Mouse (Mus musculus) cerebellum, adult 2 months (tissue): ENCODE measurements around the gene Arhgap45. TPM values are rescaled to one million over a fixed set of nuclear protein-coding genes. Genes with fewer than 3 reads are reported as not detected.

ENCODE experiments used
- DNase-seq, 2 experiments: peaks; one replicate each; pipeline ENCODE4 v3.0.0; 2021
- H3K27ac ChIP-seq: fragments of 200-500 bp; 2 replicates; pipeline ENCODE4 v1.5.1; 2012; ENCODE audit warnings: low read length, control low read depth, inconsistent platforms; ENCODE audit not compliant: insufficient read depth
- H3K27me3 ChIP-seq: fragments of 200-500 bp; 2 replicates; pipeline ENCODE4 v1.6.1; 2012; ENCODE audit warnings: inconsistent platforms, mild to moderate bottlenecking, low read length, moderate library complexity; ENCODE audit not compliant: control insufficient read depth, insufficient read depth
- H3K4me1 ChIP-seq: fragments of 200-500 bp; 2 replicates; pipeline ENCODE4 v1.6.1; 2011; ENCODE audit warnings: low read length; ENCODE audit not compliant: control insufficient read depth, insufficient read depth
- H3K4me3 ChIP-seq: fragments of 200-500 bp; replicated peaks from 2 replicates; pipeline ENCODE3; 2011; ENCODE audit warnings: mild to moderate bottlenecking, low read depth, low read length, control low read depth; ENCODE audit not compliant: insufficient read depth
- CTCF ChIP-seq: fragments of 200-500 bp; IDR thresholded peaks from 2 replicates; pipeline ENCODE4 v1.5.1; 2011; ENCODE audit warnings: low read depth, mild to moderate bottlenecking, control low read depth, low read length, moderate library complexity, borderline replicate concordance; ENCODE audit not compliant: insufficient read depth
- POLR2A ChIP-seq: fragments of 200-500 bp; IDR thresholded peaks from 2 replicates; pipeline ENCODE4 v1.6.1; 2011; ENCODE audit warnings: low read length, control low read depth, borderline replicate concordance; ENCODE audit not compliant: insufficient read depth
- WGBS: fragments of 180-500 bp; shearing (Covaris S2); methylation state at CpG from one replicate; pipeline ENCODE4 v1.1.7; 2018; 5-methylcytosine and 5-hydroxymethylcytosine counted together
- polyA plus RNA-seq: library from polyadenylated mRNA; depleted of rRNA; stranded (reverse); fragments of >200 nt; gene quantifications from 2 replicates; pipeline ENCODE4 v1.2.3, GENCODE M21; 2012

The Arhgap45 gene
- polyA plus RNA-seq, 1 experiment = 2.7 TPM

DNA sequence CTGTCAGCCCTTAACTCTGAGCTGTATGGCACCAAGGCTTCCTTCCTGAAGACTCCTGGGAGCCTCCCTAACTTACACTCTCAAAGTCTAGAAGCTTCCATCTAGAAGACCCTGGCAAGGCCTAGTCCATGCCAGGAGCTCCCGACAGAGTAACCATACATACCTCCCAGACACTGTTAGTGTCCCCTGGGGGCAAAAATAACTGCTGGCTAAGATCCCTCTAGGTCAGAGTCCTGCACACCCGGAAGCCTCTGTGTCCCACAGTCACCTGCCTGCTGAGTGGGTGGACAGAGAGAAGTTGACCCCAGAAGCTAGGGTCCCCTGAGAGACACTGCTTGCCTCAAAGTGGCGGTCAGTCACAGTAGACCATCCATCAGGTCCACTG is 55.1 kb downstream of the Arhgap45 start:
- Histone ChIP-seq H3K4me1 (peaks cover 47% of the 10 kb centered on the region), H3K27ac (peak overlapping the region; percentile 78), H3K4me3 (no peak overlapping the region), H3K27me3 (no peaks in the 10 kb centered on the region)
- no peak for DNase-seq
- TF ChIP-seq POLR2A (no peak), CTCF (no peak)
- 36% methylated on average over 3 of the region's 3 CpGs for WGBS

GRCm38 (mm10) chr10:80072623-80073489 is 56.4 kb downstream of the Arhgap45 start:
- Histone ChIP-seq H3K27ac (no peak overlapping the region), H3K4me3 (no peak overlapping the region), H3K27me3 (no peaks in the 10 kb centered on the region), H3K4me1 (peaks cover 47% of the 10 kb centered on the region)
- no peak for TF ChIP-seq POLR2A
- no peak for DNase-seq
- 84% methylated on average over 20 of the region's 20 CpGs for WGBS

DNA sequence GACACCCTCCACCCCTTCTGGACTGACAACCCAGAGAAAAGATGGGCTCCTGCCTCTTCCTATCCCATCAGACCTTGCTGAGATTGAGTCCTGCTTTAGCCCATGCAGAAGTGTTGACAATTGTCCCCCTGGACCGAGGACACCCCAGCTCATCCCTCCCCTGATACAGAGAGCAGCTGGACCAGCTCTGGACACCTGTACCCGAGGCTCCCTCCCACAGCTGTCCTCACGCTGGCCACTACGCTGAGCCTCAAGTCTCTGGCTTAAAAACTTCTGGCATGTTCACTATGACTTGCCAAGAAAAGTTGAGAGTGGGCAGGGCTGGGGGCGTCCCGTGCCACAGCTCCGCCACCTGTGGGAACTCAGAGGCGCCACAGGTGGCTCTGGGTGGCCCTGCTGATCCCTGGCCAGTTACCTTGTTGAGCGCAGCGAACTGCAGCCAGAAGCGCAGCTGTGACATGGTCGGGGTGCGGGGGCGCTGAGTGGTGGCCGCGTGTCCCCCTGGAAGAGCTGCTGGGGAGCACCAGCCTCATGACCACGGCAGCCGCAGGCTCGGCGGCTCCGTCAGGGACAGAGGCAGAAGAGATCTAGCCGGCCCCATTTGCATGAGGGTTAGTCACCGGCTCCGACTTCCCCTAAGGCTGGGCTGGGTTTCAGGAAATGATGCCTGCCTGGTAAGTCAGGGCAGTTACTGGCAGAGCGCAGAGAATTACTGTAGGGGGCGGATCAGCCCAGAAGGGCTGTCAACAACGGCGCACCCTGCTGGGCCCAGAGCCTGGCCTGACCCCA is 58.6 kb downstream of the Arhgap45 start:
- Histone ChIP-seq H3K4me3 (peak overlapping the region; percentile 16), H3K27ac (peak overlapping the region; percentile 41; the same call in 1 of the 2 replicates), H3K27me3 (no peaks in the 10 kb centered on the region), H3K4me1 (peaks cover 37% of the 10 kb centered on the region)
- peak; percentile 55 to 70 for DNase-seq
- WGBS = 10% methylated on average over 28 of the region's 28 CpGs
- TF ChIP-seq POLR2A = no peak
- TF ChIP-seq CTCF = no peak

GRCm38 (mm10) chr10:80075924-80076323 is 59.5 kb downstream of the Arhgap45 start:
- H3K4me3 ChIP-seq = no peak overlapping the region
- DNase-seq = no peak
- no peak overlapping the region for H3K27ac ChIP-seq
- TF ChIP-seq POLR2A = no peak
- no peak for TF ChIP-seq CTCF
- peaks cover 28% of the 10 kb centered on the region for H3K4me1 ChIP-seq
- WGBS = 55% methylated on average over 1 of the region's 1 CpGs
- H3K27me3 ChIP-seq = no peaks in the 10 kb centered on the region

DNA sequence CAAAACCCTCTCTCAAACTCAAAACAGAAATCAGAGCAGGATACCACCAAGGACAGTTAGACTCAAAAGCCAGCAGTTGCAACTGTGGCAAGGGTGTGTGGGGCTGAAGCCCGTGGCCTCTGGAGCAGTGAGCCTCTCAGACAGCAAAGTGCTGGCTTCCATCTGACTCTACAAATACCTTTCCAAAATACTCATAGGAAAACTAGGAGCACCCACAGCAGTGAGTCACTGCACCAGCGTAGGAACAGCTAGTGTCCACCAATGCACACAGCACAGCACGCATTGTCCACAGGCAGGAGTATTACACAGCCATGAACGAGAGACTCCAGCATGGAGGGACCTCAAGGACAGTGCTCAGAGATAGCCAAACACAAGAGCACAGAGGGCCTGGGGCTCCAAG is 59.9 kb downstream of the Arhgap45 start:
- no peak overlapping the region for H3K4me3 ChIP-seq
- 97% methylated on average over 4 of the region's 4 CpGs for WGBS
- no peak for TF ChIP-seq CTCF
- no peak for TF ChIP-seq POLR2A
- H3K4me1 ChIP-seq = peaks cover 23% of the 10 kb centered on the region
- DNase-seq = no peak
- H3K27ac ChIP-seq = no peak overlapping the region
- H3K27me3 ChIP-seq = no peaks in the 10 kb centered on the region

GRCm38 (mm10) chr10:80077312-80077711 is 60.9 kb downstream of the Arhgap45 start:
- 92% methylated on average over 5 of the region's 5 CpGs for WGBS
- no peak for DNase-seq
- no peak overlapping the region for H3K4me3 ChIP-seq

DNA sequence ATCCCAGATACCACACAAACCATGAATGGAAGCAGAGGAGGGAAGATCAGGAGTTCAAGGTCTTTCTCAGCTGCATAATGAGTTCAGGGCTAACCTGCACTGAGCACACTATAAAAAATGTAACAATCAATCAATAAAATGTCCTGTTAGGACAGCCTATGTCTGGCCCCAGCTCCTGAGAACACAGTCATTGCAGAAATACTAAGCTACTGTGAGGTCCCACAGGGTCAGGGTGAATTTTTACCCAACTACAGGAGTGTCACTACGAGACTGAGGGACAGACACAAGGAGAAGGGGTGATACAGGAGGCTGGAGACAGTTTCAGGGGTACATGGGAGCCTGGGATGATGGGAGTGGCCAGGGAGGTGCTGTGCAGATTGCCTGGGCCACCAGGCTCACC is 61.9 kb downstream of the Arhgap45 start:
- no peak for DNase-seq
- Histone ChIP-seq H3K27ac (no peak overlapping the region), H3K4me3 (no peak overlapping the region), H3K27me3 (no peaks in the 10 kb centered on the region), H3K4me1 (peaks cover 12% of the 10 kb centered on the region)
- WGBS = 96% methylated on average over 1 of the region's 1 CpGs
- TF ChIP-seq CTCF = no peak
- no peak for TF ChIP-seq POLR2A

More at GRCm38 (mm10) chr10:80077312-80077711, 60.9 kb downstream of the Arhgap45 start:
- TF ChIP-seq POLR2A (no peak), CTCF (no peak)
- Histone ChIP-seq H3K27me3 (no peaks in the 10 kb centered on the region), H3K4me1 (peaks cover 14% of the 10 kb centered on the region), H3K27ac (no peak overlapping the region)
